Mouse (Mus musculus) lung, postnatal 0 days (tissue): Measurements from ENCODE around the gene Ttll10.

Experiments
- CTCF ChIP-seq: IDR thresholded peaks from 2 replicates; pipeline ENCODE4 v1.5.1; 2016; ENCODE audit warnings: antibody characterized with exemption, mild to moderate bottlenecking
- EP300 ChIP-seq: IDR thresholded peaks from 2 replicates; pipeline ENCODE4 v1.6.1; 2016; ENCODE audit warnings: antibody characterized with exemption, mild to moderate bottlenecking, control low read depth

DNA sequence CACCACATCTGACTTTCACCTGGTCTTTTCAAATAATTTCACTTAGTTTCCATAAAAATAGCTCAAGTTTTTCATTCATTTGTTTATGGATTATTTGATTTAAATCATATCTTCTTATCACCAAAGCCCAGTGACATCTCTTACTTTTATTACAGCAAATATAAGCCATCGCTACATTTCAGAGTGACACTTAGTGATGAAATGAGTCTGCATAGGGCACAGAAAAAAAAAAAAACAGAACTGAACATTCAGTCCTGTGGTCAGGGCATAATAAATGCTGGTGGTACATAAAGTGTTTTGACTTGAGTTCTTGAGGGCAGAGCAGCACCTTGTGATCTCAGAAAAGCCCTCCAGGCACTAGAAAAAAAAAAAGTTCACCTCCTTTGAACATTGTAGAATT is 37.0 kb upstream of the Ttll10 start:
- TF ChIP-seq EP300: no peak
- TF ChIP-seq CTCF: no peak
